Mouse (Mus musculus) gonadal fat pad, adult 2 months (tissue): ENCODE measurements around the gene Slc11a2. TPM values are rescaled to one million over a fixed set of nuclear protein-coding genes. Genes with fewer than 3 reads are reported as not detected.
"Not testable (repeated sequence)": the region's sequence is repeated elsewhere in the genome, so short reads cannot be mapped to it uniquely, and the experiment has no call there.

Experiments
- DNase-seq: peaks from one replicate; pipeline ENCODE4 v3.0.0-alpha.2; 2012; ENCODE audit warnings: low read depth
- polyA plus RNA-seq: library from polyadenylated mRNA; depleted of rRNA; stranded (reverse); fragments of >200 nt; gene quantifications from 2 replicates; pipeline ENCODE4 v1.2.3, GENCODE M21; 2012

Gene Slc11a2
- polyA plus RNA-seq, 1 experiment = 106 TPM

- DNase-seq = no peak
Measured at GRCm38 (mm10) chr15:100433234-100433633, 8.4 kb upstream of the Slc11a2 start.

- no peak for DNase-seq
Measured at GRCm38 (mm10) chr15:100429959-100430565, 5.2 kb upstream of the Slc11a2 start.

- no peak for DNase-seq
Measured at GRCm38 (mm10) chr15:100428296-100428905, 3.5 kb upstream of the Slc11a2 start.

GRCm38 (mm10) chr15:100423916-100424315 lies 956 bp downstream of the Slc11a2 start:
- no peak for DNase-seq

GRCm38 (mm10) chr15:100422899-100423860 lies 1.7 kb downstream of the Slc11a2 start:
- DNase-seq = no peak

- no peak for DNase-seq
Measured at GRCm38 (mm10) chr15:100422476-100422875, 2.4 kb downstream of the Slc11a2 start.

- not testable (repeated sequence) for DNase-seq
Measured at GRCm38 (mm10) chr15:100421758-100422197, 3.1 kb downstream of the Slc11a2 start, which contains the start of gene Gm5475. Gene Gm5475 (plus strand): TSS chr15:100422147.

- no peak for DNase-seq
Measured at GRCm38 (mm10) chr15:100421059-100421757, 3.7 kb downstream of the Slc11a2 start.

- DNase-seq = no peak
Measured at GRCm38 (mm10) chr15:100419901-100420745, 4.7 kb downstream of the Slc11a2 start.

- no peak for DNase-seq
Measured at GRCm38 (mm10) chr15:100419311-100419710, 5.6 kb downstream of the Slc11a2 start.

- no peak for DNase-seq
Measured at GRCm38 (mm10) chr15:100417854-100418450, 6.9 kb downstream of the Slc11a2 start.

GRCm38 (mm10) chr15:100415684-100416083 lies 9.2 kb downstream of the Slc11a2 start:
- DNase-seq = no peak

GRCm38 (mm10) chr15:100414942-100415341 lies 9.9 kb downstream of the Slc11a2 start:
- no peak for DNase-seq

- no peak for DNase-seq
Measured at GRCm38 (mm10) chr15:100414011-100414410, 10.9 kb downstream of the Slc11a2 start.

- no peak for DNase-seq
Measured at GRCm38 (mm10) chr15:100413306-100413705, 11.6 kb downstream of the Slc11a2 start.

- DNase-seq = no peak
Measured at GRCm38 (mm10) chr15:100411731-100412130, 13.1 kb downstream of the Slc11a2 start.

GRCm38 (mm10) chr15:100410918-100411672 lies 13.8 kb downstream of the Slc11a2 start:
- DNase-seq = no peak

- no peak for DNase-seq
Measured at GRCm38 (mm10) chr15:100406088-100406487, 18.8 kb downstream of the Slc11a2 start.

- no peak for DNase-seq
Measured at GRCm38 (mm10) chr15:100403318-100404000, 21.4 kb downstream of the Slc11a2 start.
